Mouse (Mus musculus): ENCODE results near the gene Ncf2.

Ncf2 gene

DNA sequence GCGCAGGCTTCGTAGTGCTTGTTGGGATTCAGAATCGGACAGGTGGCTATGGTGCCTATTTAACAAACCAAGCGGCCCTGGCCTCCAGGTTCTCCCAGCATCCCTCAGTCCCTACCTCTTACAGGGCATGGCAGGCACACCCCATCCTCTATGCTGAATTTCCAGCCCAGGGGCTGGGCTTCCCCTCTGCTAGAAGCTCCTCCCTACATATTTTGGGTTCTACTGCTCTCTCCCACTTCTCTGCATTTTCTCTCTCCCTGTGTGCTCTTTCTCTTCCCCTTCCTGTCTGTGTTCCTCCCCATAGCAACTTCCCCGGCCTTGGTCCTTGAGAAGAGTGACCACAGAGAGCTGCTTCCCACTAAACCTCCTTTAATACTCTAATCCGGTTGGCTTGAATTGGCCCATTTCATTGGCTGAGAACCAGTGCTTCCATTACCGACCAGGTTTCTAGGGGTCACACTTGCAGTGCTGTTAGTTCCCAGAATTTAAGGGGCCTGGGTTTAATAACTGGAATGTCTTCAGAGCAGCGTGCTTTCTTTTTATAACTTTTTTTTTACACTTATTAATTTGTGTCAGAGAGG is 3.2 kb upstream of the Ncf2 start:
- no peak for DNase-seq (ENCODE audit: low spot score)

DNA sequence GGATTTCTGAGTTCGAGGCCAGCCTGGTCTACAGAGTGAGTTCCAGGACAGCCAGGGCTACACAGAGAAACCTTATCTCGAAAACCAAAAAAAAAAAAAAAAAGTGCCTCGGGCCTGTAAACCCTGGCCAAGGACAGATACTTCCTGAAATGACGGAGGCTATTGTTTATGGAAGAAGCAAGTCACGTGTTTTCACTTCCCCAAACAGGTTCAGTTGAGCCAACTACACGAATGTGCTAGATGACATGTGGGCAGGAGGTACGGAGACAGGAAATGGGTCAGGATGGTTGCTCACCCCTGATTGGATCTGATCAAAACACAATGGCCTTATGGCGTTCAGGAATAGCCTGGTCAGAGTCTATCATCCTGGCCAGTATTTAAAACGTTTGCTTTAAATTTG is 1.9 kb upstream of the Ncf2 start:
- no peak for DNase-seq (ENCODE audit: low spot score)

DNA sequence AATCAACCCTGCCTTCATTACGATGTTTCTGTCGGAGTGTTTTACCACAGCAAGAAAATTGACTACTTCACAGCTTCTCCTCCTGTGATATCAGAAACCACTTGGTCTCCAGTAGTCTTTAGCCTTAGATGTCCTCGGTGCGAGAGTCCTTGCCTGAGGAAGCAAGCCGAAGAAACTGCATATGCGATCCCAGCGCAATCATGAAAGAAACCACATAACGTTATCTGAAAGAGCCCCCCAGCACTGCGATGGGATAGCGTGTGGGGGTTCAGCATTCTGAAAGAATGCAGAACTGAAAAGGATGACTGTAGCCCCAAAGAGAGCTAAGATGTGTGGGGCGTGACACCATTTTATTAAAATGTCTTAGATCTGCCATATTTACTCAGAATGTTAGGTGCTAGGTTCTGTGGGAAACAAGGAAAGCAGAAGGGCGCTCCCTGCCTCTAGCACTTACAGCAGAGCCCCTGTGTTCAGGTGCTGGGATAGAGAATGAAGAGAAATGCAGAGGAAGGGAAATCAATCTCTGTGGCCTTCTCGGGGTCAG is 711 bp downstream of the Ncf2 start:
- no peak for DNase-seq (ENCODE audit: low spot score)

DNA sequence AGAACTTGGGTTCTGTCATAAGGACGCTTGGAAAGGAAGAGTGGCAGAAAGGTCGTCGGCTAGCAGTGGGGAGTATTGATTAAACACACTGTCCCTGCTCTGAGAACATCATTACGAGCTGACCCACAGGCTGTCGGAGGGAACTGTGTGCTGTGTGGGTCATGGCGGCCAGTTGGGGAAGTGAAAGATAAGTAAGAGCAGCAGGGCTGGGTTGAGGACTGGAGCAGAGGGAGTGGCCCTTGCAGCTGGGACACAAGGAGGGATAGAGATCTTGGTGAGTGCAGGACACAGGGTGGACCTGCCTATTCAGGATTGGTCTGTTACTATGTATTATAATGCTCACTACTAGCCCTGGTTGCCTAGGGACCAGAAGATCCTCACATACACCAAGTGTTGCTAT is 4.9 kb downstream of the Ncf2 start:
- DNase-seq (ENCODE audit: low spot score): no peak

DNA sequence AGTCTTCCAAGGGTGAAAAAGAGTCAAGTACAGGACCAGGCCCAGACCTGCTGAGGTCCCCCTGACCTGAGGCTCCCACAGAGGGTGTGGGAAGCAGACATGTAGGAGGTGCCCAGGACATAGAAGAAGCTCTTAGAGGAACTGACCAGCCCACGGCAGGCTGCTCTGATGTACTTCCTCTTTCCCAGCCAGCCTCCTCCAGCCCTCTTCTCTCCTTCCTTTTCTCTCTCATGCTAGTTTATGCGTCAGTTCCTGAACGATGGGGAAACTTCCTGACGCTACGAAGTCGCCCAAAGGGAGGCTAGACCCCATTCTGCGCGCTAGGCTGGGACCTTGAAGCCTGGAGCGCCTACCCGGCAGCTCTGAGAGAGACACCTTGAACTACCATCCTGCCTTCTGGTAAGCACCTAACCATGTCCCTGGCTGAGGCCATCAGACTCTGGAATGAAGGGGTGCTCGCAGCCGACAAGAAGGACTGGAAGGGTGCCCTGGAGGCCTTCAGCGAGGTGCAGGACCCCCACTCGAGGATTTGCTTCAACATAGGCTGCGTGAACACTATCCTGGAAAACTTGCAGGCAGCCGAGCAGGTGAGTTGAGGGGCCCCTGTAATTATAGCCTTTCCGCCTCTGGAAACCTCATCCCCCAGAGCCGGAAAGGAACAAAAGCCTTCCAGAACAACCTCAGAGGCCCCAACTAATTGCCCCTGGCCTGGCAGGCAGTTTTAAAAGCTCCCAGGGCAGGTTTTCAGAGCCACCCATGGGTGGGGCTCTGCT is 7.8 kb downstream of the Ncf2 start:
- no peak for DNase-seq (ENCODE audit: low spot score)

DNA sequence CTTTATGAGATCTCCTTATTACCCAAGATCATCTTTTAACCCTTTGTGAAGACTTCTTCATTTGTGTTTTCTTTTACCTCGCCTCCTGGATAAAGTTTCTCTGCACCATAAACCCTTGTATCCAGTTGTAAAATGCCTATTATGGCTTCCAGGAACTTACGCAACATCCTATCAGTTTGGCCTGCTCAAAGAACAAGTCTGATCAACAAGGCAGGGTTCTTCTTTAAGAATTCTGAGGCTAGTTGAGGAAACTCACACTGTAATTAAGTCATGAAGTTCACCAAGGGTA is 8.3 kb downstream of the Ncf2 start:
- no peak for DNase-seq (ENCODE audit: low spot score)

DNA sequence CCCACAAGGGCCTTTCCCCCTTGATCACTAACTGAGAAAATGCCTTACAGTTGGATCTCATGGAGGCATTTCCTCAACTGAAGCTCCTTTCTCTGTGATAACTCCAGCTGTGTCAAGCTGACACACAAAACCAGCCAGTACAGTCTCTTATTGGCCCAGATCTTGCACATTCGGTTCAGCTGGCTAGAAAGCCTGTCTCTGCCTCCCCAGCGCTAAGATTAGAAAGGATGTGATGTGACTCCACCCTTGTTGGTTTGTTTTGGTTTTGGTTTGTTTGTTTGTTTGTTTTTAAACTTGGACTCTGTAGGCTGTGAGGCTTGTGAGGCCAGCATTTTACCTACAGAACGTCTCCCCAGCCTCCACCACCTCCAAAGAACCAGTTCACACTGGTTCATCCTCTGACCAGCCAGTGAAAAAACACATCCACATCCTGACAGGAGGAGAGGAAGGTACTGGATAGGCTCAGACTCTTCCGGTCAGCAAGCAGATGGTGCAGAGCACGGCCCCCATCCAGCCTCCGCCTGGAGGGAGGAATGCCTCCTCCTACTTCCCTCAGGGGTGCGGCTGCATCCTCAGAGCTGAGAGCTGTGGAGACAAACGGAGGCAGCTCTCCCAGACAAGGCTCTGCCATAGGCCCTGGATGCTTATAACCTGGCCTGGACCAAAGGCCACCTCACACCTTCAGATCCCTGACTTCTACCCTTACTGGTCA is 9.7 kb downstream of the Ncf2 start:
- peak; percentile 68 for DNase-seq (ENCODE audit: low spot score)

DNA sequence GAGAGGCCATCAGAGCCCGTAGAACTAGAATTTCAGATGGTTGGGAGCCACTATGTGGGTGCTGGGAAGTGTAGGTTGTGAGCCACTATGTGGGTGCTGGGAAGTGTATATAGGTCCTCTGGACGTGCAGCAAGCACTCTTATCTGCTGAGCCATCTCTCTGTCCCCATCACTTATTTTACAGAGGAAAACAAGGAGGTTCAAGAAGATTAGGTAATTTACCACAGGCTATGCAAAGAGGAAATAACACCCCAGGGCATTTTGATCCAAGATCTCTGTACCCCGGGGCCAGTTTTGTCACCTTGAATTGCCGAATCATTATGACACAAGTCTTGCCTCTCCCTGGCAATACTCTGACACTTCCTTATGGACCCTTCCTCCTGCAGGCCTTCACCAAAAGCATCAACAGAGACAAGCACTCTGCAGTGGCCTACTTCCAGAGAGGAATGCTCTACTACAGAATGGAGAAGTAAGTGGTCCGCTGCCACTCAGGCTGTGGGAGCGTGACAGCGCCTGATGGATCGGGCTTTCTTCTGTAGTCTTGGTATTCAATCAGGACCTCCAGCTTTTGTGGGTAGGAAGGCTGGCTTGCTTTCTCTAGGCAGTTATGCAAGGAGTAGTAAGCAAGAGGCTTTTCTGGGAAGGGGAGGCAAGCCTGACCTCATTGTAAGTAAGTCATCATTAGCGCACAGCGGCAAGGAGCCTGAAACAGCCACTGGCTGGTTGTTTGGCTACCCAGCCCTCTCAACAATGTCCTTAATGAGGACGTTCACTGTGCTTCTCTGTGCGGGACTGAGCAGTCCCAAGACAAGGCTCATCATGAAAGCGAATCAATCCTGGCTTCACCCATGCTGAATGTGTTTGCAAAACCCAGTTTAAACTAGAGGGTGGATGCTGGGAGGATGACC is 10.8 kb downstream of the Ncf2 start:
- peak; percentile 26 for DNase-seq (ENCODE audit: low spot score)

DNA sequence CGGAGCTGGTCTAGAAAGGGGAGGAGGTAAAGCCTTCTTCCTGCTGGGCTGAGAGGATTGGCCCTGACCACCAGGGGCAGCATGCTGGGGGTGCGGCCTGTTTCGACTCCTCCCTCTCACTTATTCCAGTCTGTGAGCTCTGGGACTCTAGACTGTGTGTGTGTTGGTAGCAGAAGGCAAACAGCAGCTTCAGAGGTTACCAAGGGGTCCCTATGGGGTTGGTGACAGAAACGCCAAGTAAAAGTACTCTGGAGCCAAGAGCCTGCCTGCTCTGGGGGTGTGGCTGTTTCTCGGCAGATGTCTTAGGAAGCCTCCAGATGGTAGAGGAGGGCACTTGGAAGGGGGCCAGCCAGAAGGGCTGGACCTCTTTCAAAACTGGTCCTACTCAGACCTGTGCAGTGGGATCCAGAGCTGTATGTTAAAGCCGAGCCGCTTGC is 15.3 kb downstream of the Ncf2 start:
- DNase-seq (ENCODE audit: low spot score): peak; percentile 71

DNA sequence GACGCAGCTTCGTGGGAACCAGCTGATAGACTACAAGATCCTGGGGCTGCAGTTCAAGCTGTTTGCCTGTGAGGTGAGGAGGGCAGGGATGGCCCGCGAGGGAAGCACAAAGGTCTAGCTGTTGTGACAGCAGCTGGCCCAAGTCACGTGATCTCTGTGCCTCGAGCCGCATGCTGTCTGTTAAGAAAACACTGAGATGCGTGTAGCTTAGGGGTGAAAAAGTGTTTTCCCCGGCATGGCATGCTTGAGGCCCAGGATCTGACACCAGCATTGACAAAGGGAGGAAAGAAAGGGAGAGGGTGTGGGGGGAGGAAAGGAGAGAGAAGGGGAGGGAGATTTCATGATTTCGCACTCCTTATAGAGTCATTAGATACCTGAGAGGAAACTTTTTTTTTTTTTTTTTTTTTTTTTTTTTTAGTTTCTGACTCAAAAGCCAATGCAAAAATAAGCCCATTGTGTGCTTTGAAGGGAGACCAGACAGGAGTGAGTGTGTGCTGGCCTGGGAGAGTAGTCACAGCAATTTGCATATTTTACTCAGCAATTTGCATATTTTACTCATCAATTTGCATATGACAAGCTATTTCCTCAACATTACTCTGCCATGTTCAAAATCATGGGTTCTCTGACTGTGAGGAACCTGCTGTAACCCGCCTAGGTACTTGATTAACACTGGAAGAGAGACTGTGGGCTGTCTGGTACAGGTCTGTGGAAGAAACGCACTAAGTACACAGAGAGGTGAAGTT is 17.2 kb downstream of the Ncf2 start:
- DNase-seq (ENCODE audit: low spot score): peak; percentile 85

DNA sequence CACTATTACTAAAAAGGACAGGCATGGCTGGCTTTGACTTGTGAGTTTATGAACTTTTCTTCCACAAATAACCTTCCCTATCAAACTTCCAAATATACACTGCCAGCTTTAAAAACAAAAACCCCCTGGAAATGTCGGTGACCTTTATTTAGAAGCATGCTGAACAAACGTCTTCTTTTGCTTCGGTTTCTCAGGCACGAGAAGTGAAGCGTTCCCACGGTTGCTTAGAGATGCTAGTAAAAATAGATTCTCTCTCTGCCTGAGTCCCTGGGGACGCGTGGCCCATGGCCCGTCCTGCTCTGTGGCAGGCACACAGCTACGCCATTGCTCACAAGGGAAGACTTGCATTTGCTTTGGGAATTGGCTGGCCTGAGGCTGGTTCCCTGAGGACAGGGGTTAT is 17.8 kb downstream of the Ncf2 start:
- DNase-seq (ENCODE audit: low spot score): peak; percentile 60

DNA sequence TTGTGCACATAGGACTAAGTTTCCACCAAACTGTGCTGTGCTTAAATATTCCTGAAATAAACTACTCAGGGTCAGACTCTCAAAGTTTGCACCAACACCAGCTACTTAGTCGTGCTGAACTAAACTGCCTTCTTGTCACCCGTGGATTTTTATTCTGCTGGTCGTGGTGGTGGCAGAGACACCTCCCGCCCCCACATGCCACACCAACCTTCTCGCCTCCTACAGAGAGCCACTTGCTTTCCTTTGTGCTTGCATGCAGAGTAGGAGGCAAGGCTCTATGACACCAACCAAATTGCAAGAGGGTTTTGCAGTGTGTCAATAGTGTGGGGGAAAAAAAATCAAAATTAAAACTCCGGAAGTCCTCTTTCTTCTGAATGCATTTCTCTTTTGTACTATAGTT is 19.6 kb downstream of the Ncf2 start:
- DNase-seq (ENCODE audit: low spot score): no peak

DNA sequence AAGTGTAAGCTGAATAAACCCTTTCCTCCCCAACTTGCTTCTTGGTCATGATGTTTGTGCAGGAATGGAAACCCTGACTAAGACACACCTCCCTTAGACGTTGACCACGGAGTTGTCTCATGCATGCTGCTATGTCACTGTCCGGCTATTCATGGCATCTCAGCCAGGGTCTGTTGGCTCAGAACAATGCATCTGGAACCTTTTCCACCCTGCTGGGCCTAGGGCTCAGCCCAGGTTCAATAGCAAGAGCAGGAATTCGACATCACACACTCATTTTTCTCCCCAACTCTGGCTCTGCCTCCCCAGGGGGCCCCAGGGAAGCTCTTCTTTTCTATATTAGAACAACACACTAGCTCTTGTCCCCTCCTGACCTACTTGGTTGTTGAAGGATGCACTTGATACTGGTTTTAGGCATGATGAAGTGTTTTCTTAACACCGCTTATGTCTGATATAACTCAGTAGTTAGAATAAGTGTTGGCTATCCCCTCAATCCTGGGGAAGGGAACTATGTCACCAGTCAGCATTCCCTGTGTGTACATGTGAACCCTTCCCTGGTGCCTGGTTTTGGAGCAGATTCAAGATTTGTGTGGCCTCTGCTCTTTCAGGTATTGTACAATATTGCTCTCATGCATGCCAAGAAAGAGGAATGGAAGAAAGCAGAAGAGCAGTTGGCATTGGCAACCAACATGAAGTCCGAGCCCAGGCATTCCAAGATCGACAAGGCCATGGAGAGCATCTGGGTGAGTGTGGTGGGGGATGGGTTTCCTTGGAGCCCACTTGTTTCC is 21.1 kb downstream of the Ncf2 start:
- no peak for DNase-seq (ENCODE audit: low spot score)

DNA sequence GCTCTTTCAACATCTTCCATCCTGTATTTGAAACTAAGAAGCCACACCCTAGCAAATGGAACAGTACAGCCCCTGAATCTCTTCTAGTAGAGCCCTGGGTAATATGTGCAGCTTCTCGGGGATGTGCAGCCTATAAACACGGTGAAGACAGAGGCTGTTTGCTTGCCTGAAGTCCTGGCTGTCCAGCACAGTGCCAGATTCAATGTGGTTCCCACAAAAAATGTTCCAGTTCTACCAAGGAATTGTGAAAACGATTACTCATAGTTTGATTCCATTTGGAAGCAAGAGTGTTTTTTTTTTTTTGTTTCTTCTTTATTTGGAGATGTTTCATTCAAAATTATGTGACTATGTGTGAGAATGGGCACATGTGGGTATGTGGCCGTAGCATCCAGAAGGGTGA is 21.8 kb downstream of the Ncf2 start:
- DNase-seq (ENCODE audit: low spot score): no peak

DNA sequence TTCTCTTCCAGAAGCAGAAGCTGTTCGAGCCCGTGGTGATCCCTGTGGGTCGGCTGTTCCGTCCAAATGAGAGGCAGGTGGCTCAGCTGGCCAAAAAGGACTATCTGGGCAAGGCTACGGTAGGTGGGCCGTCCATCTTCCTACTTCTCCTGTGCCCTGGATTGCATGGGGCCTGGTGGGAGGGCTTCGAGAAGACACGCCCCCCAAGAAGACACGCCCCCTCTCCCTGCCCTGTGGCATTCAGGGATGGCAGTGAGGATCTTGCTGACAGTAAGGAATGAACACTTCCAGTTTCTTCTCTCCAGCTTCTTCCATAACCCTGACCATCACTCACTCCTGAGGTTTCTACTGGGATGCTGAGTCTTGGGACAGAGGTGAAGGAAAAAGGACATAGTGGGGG is 24.2 kb downstream of the Ncf2 start:
- no peak for DNase-seq (ENCODE audit: low spot score)

DNA sequence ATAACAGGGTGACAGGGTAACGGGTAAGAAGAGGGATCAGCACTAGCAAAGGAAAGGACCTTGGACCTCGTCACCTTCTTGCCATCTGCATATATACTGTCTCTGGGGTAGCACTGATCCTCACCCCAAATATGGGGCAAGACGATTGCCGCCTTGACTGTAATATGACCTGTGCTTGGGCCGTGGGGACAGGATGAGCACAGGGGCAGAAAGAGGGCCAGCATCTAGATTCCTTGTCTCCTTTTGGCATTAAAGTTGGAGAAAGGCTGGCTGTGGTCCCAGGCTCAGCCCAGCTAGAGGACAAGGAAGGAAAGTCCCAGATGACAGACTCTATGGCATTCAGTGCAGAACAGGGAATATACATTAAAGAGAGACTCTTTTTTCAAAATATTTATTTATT is 26.5 kb downstream of the Ncf2 start:
- no peak for DNase-seq (ENCODE audit: low spot score)

DNA sequence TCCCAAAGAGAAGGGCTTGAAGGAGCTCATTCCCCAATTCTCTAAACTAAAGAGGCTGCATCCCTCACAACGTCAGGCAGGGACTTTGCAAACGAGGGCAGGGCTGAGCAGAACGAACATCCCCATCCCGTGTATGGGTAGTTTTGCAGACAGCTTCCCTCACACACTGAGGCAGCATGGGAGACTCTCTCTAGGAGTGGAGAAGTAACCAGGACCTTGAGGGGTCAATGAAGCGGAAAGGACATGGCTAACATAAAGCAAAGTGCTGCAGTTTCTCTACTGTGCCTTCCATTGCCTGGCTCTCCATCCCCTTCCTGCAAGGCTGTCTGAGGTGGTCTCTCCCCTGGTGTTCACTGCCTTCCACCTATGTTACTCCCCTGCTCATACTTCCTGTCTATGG is 28.2 kb downstream of the Ncf2 start:
- DNase-seq (ENCODE audit: low spot score): no peak

DNA sequence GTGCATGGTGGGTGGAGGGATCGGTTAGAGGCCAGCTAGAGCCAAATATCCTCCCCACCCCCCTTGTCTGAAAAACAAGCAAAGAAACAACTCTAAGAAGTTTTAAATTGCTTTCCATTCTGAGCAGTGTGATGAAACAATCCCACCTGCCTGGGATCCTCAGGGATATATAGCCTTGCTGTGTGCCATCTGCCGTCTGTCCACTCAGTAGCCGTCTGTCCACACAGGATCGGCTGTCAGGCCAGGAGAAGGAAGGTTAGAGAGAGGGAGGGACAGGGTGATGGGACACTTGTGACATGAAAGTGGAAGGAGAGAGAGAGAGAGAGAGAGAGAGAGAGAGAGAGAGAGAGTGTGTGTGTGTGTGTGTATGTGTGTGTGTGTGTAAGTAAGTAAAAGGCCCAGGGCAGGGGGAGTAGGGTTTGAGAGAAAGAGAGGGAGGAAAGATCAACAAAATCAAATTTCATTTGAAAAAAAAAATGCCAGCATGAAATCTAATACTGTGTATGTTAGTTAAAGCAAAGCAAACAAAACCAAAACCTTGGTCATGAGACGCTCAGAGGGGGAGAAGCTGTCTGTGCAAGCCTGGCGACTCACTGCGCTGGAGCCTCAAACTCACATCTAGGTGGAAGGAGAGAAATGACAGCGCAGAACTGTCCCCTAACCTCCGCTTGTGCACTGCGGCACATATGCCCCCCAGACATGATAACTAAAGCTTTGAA is 28.8 kb downstream of the Ncf2 start:
- no peak for DNase-seq (ENCODE audit: low spot score)

DNA sequence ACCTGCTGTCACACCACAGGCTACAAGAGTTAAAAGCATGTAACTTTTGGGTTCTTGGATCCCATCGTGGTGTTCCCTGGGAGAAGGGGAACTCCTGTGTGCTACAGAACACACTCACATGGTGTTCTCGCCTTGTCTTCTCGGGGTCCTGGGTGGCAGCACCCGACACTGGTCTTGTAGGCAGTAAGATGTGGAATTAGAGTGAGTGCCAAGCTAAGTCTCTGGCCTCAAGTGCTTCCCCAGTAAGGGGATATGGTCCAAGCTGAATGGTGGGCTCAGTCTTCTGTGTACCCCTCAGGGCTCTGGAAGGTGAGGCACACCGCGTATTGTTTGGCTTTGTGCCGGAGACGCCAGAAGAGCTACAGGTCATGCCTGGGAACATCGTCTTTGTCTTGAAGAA is 30.1 kb downstream of the Ncf2 start:
- DNase-seq (ENCODE audit: low spot score): no peak

DNA sequence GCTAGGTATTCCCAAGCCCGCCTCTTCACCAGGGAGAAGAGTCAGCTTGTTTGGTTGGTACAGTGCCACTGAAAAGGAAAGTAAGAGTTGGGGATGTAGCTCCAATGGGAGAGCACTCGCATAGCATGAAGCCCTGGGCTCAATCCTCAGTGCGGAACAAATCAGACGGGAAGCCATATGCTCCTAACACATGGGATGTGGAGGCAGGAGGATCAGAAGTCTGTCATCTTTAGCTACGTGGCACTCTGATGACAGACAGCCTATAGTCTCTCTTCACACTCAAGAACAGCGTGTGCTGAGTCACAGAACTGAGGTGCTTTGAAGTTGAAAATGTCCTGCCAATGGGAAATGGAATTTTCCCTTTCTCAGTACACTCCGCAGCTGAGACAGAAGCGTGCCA is 31.0 kb downstream of the Ncf2 start:
- no peak for DNase-seq (ENCODE audit: low spot score)

Data from embryo, embryonic 10 days (tissue).